Mouse (Mus musculus): ENCODE results near the gene Kctd14.
A peak's percentile ranks its signal among the peaks of the same experiment; 100 is the strongest.

- peak; percentile 63 for TF ChIP-seq CTCF (IDR thresholded peaks at IDR 0.05)
- peak; percentile 68; the same call in 1 of the 2 replicates for TF ChIP-seq EP300 (IDR thresholded peaks at IDR 0.05)
These were observed 29.8 kb downstream of the Kctd14 start, which contains the start of gene Ints4 for GRCm38 (mm10) chr7:97480821-97481339.

Data from lung, postnatal 0 days (tissue).